Mouse (Mus musculus): Measurements from ENCODE around the gene C2cd4d. TPM values are rescaled to one million over a fixed set of nuclear protein-coding genes. Genes with fewer than 3 reads are reported as not detected.

The C2cd4d gene
- total RNA-seq (2023): not detected in 2 replicates

GRCm38 (mm10) chr3:94362138-94362537 is at the start of gene C2cd4d:
TSS of gene C2cd4d (plus strand) at chr3:94362438.

GRCm38 (mm10) chr3:94341959-94342422 is 20.2 kb upstream of the C2cd4d start, which contains the start of gene Them5:
TSS of gene Them5 (plus strand) at chr3:94342099.

GRCm38 (mm10) chr3:94372641-94373040 is 10.4 kb downstream of the C2cd4d start, which contains the start of gene Rorc:
TSS of gene Rorc (plus strand) at chr3:94372794.

GRCm38 (mm10) chr3:94398217-94398616 is 36.0 kb downstream of the C2cd4d start, which contains the start of gene Lingo4:
TSS of gene Lingo4 (plus strand) at chr3:94398517.

GRCm38 (mm10) chr3:94413031-94413679 is 50.9 kb downstream of the C2cd4d start, which contains the start of gene Tdrkh:
TSS of gene Tdrkh (plus strand) at chr3:94413273.

Other genes with a start within 250 kb of the C2cd4d start
- not detected in 2 replicates for gene Gm10696, start 184.2 kb upstream of the C2cd4d start, total RNA-seq (2023)
- not detected in 2 replicates for gene Gm5286, start 165.7 kb upstream of the C2cd4d start, total RNA-seq (2023)
- not detected in 2 replicates for gene Gm4778, start 98.4 kb upstream of the C2cd4d start, total RNA-seq (2023)
- gene Them4, start 52.3 kb upstream of the C2cd4d start, total RNA-seq (2023): 0.35 and 0.75 TPM in 2 replicates
- not detected in 2 replicates for gene Them5, start 20.3 kb upstream of the C2cd4d start, total RNA-seq (2023)
- gene Rorc, start 10.4 kb downstream of the C2cd4d start, total RNA-seq (2023): not detected in 2 replicates
- not detected in 2 replicates for gene Lingo4, start 36.1 kb downstream of the C2cd4d start, total RNA-seq (2023)
- gene Tdrkh, start 50.8 kb downstream of the C2cd4d start, total RNA-seq (2023): 0.38 and 1.3 TPM in 2 replicates
- 21.5 and 28.5 TPM in 2 replicates for gene Mrpl9, start 80.9 kb downstream of the C2cd4d start, total RNA-seq (2023)
- gene Oaz3, start 81.5 kb downstream of the C2cd4d start, total RNA-seq (2023): not detected in 2 replicates
- not detected in 2 replicates for gene Celf3, start 115.9 kb downstream of the C2cd4d start, total RNA-seq (2023)
- gene Riiad1, start 117.9 kb downstream of the C2cd4d start, total RNA-seq (2023): 1.3 and 2.0 TPM in 2 replicates
- gene Snx27, start 220.3 kb downstream of the C2cd4d start, total RNA-seq (2023): 45.5 and 53.7 TPM in 2 replicates

All from neutrophil, adult 65 days (primary cell).